Mouse (Mus musculus) A20 (cell line): Measurements from ENCODE around the gene Klf1.

Experiments used
- DNase-seq: peaks from one replicate; pipeline ENCODE4 v3.0.0-alpha.2; 2011; ENCODE audit warnings: low read depth, low spot score

Klf1 gene

GRCm38 (mm10) chr8:84935489-84935888 is 33.8 kb downstream of the Klf1 start:
- no peak for DNase-seq

- no peak for DNase-seq
Measured at GRCm38 (mm10) chr8:84936041-84936961, 34.6 kb downstream of the Klf1 start.

- DNase-seq, result peak; percentile 82
Measured at GRCm38 (mm10) chr8:84936962-84937546, 35.3 kb downstream of the Klf1 start, which contains the start of gene Mast1. TSS of gene Mast1 (minus strand) at chr8:84937359.

GRCm38 (mm10) chr8:84937620-84938485 is 36.1 kb downstream of the Klf1 start:
- DNase-seq, result no peak

DNA sequence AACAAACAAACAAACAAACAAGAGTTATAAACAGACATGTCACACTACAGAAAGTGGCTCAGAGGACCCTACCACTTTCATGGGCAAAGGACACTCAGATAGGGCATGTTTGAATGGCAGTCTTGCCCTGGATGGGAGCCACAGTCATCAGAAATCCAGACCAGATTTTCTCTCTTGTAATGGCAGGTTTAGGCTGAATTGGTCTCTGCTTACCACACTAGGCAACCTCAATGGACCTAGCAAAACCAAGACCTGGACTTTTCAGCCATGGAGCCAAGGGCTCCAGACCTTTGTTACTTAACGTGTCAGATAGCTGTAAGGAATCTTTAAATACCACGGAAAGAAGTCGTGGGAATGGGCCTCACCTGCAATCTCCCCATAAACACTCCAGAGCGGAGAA is 42.0 kb downstream of the Klf1 start:
- DNase-seq, result no peak

DNA sequence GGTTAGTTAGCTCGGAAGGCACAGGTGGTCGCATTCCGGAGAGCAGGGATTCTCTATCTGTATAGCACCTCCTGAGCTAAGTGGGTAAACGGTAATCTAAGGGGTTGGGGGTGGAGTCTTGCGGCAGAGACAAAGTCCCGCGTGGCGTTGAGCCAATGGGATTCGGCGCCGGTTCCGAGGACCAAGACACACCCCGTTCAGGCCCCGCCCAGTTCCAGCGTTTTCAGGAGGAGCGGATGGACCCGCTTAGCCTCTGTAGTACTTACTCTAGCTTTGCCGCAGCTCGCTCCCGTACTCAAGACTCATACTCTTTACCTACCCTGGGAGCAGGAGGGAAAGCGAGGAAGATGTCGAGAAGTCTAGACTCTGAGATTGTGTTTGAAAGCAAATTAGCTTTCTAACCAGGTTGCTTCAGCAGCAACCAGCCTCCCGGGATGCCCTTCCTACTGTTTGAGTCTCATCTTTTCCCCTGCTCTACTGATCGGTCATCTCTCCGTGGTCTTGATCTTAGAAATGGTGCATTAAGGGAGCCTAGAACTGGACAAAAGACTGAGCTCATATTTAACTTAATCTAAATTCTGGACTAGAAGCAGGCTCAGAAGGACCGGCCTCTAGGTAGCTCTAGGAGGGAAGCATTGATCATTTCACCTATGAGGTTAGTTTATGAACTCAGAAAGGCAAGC is 42.9 kb downstream of the Klf1 start:
- DNase-seq, result peak; percentile 66

GRCm38 (mm10) chr8:84945235-84945632 is 43.5 kb downstream of the Klf1 start:
- no peak for DNase-seq

GRCm38 (mm10) chr8:84945633-84946527 is 44.2 kb downstream of the Klf1 start:
- peak; percentile 39 for DNase-seq

GRCm38 (mm10) chr8:84946528-84947240 is 45.0 kb downstream of the Klf1 start, which contains the start of gene Rtbdn:
TSS of gene Rtbdn (plus strand) at chr8:84946991.
- no peak for DNase-seq

- peak; percentile 43 for DNase-seq
Measured at GRCm38 (mm10) chr8:84947241-84947545, 45.5 kb downstream of the Klf1 start.

GRCm38 (mm10) chr8:84949753-84950152 is 48.0 kb downstream of the Klf1 start:
- no peak for DNase-seq

- DNase-seq, result peak; percentile 44
Measured at GRCm38 (mm10) chr8:84952612-84953255, 51.0 kb downstream of the Klf1 start.
